ENCODE assay signal across 19 mouse cellular contexts in the genomic region with DNA sequence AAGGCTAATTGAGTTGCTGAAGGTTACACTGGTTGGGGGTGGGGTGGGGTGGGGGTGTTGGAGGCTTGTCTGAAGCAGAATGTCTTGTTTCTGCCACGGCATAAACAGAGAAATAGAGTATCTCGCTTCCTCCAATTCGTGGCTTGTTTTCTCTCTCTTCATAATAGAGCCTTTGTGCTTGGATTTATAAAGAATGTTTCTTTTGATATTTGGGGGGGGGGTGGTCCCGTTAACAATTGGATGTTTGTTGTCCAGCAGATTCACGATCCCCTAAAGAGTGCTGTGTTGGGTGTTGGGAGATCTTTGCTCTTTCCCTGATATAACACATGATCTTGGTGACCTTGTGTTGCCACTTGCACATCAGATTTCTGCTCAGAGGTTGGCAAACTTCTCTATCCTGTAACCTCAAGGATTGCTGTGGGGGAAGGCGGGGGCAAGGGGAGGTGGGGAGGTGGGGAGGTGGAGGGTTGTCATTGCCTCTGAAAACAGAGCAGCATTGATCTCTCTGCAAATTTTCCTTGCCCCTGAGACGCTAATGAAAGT.
"Had no signal": no experiment of that assay in that cellular context is flagged by ENCODE, and none has a peak within 500 bp of the region (broad histone marks: within the 10 kb centered on the region; RNA-seq: fewer than 3 reads in every experiment).

No protein-coding gene starts in this region.

- H3K9ac ChIP-seq: kidney, embryonic 15.5 days; liver, embryonic 13.5 days; liver, postnatal 0 days; lung, embryonic 15.5 days; midbrain, embryonic 12.5 days; neural tube, embryonic 15.5 days had no signal

- H3K27me3 ChIP-seq: kidney, embryonic 15.5 days; liver, embryonic 13.5 days; lung, embryonic 15.5 days; midbrain, embryonic 12.5 days; neural tube, embryonic 15.5 days had no signal

- H3K4me2 ChIP-seq: kidney, embryonic 15.5 days; liver, embryonic 13.5 days; lung, embryonic 15.5 days; midbrain, embryonic 12.5 days; neural tube, embryonic 15.5 days had no signal

- ATAC-seq: intestine, embryonic 16.5 days; liver, postnatal 0 days; midbrain, embryonic 16.5 days had no signal

- DNase-seq: kidney, adult 2 months; kidney, postnatal 14 days; layer of hippocampus, postnatal 36 days; left cerebral cortex, postnatal 4 days; liver; liver, embryonic 13.5 days; liver, postnatal 0 days; lung, postnatal 14 days; right cerebral cortex, postnatal 4 days; spleen, adult 18-20 months; thymus, postnatal 36 days had no signal

- H3K4me3 ChIP-seq: kidney, embryonic 15.5 days; liver, embryonic 13.5 days; lung, embryonic 15.5 days; megakaryocyte, embryonic 14.5 days; midbrain, embryonic 12.5 days; neural tube, embryonic 15.5 days had no signal

- H3K27ac ChIP-seq: kidney, embryonic 15.5 days; liver, embryonic 13.5 days; lung, embryonic 15.5 days; macrophage; midbrain, embryonic 12.5 days; neural tube, embryonic 15.5 days had no signal

- H3K36me3 ChIP-seq: kidney, embryonic 15.5 days; liver, embryonic 13.5 days; lung, embryonic 15.5 days; midbrain, embryonic 12.5 days; neural tube, embryonic 15.5 days had no signal

- H3K9me3 ChIP-seq: kidney, embryonic 15.5 days; liver, embryonic 13.5 days; lung, embryonic 15.5 days; megakaryocyte, embryonic 14.5 days; midbrain, embryonic 12.5 days; neural tube, embryonic 15.5 days had no signal

- H3K4me1 ChIP-seq: liver, embryonic 13.5 days; megakaryocyte, embryonic 14.5 days had no signal
